Mouse (Mus musculus): ENCODE measurements around the gene AC140267.1.

AC140267.1 gene

GRCm38 (mm10) chr15:80232331-80232730 lies 3.3 kb upstream of the AC140267.1 start:
- no peak for DNase-seq

DNA sequence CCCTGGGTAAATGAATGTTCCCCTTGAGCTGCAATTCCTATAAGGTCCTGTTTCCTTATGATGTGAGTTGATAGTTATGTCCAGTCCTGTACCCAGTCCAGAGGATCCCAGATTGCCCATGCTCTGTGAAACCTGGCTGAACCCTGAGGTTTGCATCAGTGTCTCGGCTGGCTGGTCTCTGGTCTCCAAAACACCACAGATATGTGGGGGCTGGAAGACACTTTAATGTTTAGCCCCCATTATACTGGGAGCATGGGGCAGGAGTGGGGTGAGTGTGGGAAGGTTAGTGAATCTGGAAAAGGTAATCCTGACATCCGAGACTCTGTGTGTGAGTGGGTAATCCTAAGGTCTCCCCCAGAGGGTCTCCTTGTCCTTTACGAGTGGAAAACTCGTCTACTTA lies 2.6 kb upstream of the AC140267.1 start:
- no peak for DNase-seq

- peak; percentile 99 for DNase-seq
Measured at GRCm38 (mm10) chr15:80233733-80234509, 1.7 kb upstream of the AC140267.1 start, which contains the start of gene Mief1. Gene Mief1 (plus strand): TSS chr15:80234018.

GRCm38 (mm10) chr15:80248135-80248534 lies 12.5 kb downstream of the AC140267.1 start:
- no peak for DNase-seq

DNA sequence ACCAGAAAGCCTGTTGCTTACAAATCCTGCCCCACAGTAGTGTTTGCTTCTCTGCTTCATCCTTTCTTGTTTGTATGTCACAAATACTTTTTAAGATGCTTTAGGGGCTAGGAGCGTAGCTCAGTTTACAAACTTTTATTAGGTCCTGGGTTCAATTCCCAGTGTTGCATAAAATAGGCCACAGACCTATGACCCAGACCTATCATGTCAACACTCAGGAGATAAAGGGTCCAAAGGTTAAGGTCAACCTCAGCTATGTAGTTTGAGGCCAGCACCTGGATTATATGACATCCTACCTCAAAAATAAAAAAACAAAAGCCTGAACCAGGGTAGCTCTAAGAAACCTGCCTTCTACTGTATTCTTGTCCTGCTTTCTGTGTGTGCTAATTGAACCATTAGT lies 13.0 kb downstream of the AC140267.1 start:
- no peak for DNase-seq

- no peak for DNase-seq
Measured at GRCm38 (mm10) chr15:80249672-80250071, 14.0 kb downstream of the AC140267.1 start.

DNA sequence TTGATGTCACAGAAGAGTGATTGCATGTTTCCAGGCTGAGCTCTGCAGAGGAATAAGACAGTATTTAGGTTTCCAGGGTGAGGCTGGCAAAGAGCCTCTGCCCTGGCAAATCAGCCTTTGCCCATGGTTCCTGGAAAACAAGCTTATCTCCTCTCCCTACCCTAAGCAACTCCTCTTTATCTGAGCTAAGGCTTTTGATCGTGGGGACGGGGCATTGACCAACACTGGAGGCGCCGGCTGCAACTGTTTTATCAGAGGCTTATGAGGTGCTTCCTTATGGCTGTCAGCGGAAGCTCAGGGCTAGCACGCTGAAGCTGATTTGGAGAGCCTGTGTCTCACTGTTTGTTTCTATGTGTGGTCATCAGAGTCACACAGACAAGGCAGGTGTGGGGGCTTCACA lies 15.0 kb downstream of the AC140267.1 start:
- no peak for DNase-seq

- DNase-seq = no peak
Measured at GRCm38 (mm10) chr15:80253530-80253929, 17.9 kb downstream of the AC140267.1 start.

- no peak for DNase-seq
Measured at GRCm38 (mm10) chr15:80254207-80254606, 18.6 kb downstream of the AC140267.1 start.

- DNase-seq = peak; percentile 89 to 96
Measured at GRCm38 (mm10) chr15:80254847-80255645, 19.4 kb downstream of the AC140267.1 start, which contains the start of gene Atf4. Gene Atf4 (plus strand): TSS chr15:80255184.

GRCm38 (mm10) chr15:80255646-80256121 lies 20.0 kb downstream of the AC140267.1 start:
- DNase-seq = peak; percentile 72 to 76

GRCm38 (mm10) chr15:80256242-80256641 lies 20.6 kb downstream of the AC140267.1 start:
- DNase-seq = no peak

GRCm38 (mm10) chr15:80256656-80257601 lies 21.3 kb downstream of the AC140267.1 start:
- DNase-seq = no peak

DNA sequence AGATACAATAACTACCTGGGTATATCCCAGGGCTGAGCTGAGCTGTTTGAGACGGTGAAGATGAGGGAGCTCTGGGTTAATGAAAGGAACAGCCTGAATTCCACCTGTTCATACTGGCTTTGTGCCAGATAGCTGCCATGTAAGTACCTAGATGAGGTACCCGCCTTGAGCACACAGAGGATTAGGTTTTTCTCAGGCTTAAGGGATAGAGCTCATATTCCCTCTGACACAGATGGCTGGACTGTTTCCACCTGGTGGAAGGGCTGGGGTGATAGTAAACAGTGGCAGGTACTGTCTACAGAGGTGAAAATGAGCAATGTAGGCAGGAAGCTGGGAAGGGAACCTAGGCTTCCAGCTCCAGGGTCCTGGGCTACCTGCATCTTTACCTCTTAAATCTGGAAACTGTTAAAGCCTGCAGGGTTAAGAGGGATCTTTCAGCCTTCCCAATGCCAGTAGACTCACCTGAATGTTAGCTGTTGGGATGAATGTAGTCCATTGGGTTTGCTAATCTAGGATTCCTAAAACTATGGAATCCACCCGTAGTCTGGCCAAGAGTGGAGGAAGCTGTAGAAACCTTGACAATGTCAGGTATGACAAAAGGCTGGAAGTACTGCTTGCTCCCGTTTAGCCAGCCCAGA lies 22.1 kb downstream of the AC140267.1 start:
- DNase-seq = no peak

- no peak for DNase-seq
Measured at GRCm38 (mm10) chr15:80258240-80259170, 22.9 kb downstream of the AC140267.1 start.

DNA sequence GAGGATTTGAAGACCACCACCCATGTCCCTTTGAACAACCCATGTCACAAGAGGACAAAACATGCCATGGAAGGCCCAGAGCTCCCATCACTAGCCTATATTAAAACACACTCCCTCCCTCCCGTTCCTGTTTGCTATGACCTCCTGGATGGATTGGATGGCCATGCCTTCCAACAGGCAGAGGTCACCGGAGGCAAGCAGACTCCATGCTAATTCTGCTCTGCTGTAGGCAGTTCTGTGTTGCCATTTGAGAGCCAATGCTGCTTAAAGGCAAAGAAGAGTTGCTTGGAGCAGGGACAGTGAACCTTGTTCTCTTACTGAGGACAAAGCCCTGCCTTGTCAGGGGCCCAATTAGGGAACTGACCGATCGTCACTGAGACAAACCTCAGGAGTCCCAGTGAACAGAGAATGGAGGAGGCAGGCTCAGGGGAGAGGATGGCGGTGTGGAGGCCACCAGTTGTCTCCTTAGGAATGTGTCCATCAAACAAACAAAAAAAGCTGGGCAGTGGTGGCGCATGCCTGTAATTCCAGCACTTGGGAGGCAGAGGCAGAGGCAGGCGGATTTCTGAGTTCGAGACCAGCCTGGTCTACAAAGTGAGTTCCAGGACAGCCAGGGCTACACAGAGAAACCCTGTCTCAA lies 23.9 kb downstream of the AC140267.1 start:
- no peak for DNase-seq

GRCm38 (mm10) chr15:80260677-80261076 lies 25.0 kb downstream of the AC140267.1 start:
- DNase-seq = peak; percentile 57 to 84

DNA sequence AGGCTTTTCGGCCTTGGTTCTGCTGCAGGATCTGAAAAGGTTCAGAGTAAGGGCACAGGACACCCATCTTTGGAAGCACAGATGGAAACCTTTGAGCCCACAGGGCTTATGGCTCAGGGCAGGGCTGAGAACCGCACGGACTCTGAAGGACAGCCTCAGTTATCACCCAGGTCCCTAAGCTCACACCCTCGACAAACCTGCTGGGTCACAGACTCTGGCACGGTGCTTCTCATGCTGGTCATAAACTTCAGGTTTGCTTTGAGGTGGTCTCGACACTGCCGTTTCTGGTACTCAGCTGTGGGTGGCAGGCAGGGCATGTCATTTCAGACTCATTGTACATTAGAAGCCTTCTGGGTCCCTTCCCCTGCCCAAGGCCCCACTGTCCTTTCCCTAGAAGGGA lies 25.5 kb downstream of the AC140267.1 start:
- no peak for DNase-seq

GRCm38 (mm10) chr15:80263610-80264575 lies 28.3 kb downstream of the AC140267.1 start, which contains the start of gene Rps19bp1:
Gene Rps19bp1 (minus strand): TSS chr15:80264315.
- DNase-seq = peak; percentile 79 to 88
